Mouse (Mus musculus) kidney, adult 2 months (tissue): Measurements from ENCODE around the gene Ap2b1. TPM values are rescaled to one million over a fixed set of nuclear protein-coding genes. Genes with fewer than 3 reads are reported as not detected.

Experiments
- DNase-seq: peaks from one replicate; pipeline ENCODE4 v3.0.0; 2021
- H3K27ac ChIP-seq: fragments of 200-500 bp; 2 replicates; pipeline ENCODE4 v1.5.1; 2012; ENCODE audit warnings: low read depth, low read length, control low read depth, inconsistent platforms; ENCODE audit not compliant: insufficient read depth
- H3K27me3 ChIP-seq: fragments of 200-500 bp; replicated peaks from 2 replicates; pipeline ENCODE4 v1.6.1; 2012; ENCODE audit warnings: mild to moderate bottlenecking, moderate library complexity, low read length, inconsistent platforms; ENCODE audit not compliant: control insufficient read depth, insufficient read depth
- H3K36me3 ChIP-seq: fragments of 200-500 bp; 2 replicates; pipeline ENCODE4 v1.6.1; 2012; ENCODE audit warnings: mild to moderate bottlenecking, moderate library complexity, low read length, inconsistent platforms; ENCODE audit not compliant: control insufficient read depth, insufficient read depth
- H3K4me1 ChIP-seq: fragments of 200-500 bp; 2 replicates; pipeline ENCODE4 v1.6.1; 2011; ENCODE audit warnings: low read length; ENCODE audit not compliant: control insufficient read depth, insufficient read depth
- H3K4me3 ChIP-seq: fragments of 200-500 bp; 2 replicates; pipeline ENCODE4 v1.5.1; 2011; ENCODE audit warnings: mild to moderate bottlenecking, low read depth, low read length, control low read depth; ENCODE audit not compliant: insufficient read depth
- CTCF ChIP-seq: fragments of 200-500 bp; conservative IDR thresholded peaks from 2 replicates; pipeline ENCODE4 v1.5.1; 2011; ENCODE audit warnings: low read depth, mild to moderate bottlenecking, control low read depth, low read length, moderate library complexity, mixed read lengths; ENCODE audit not compliant: insufficient read depth, insufficient read length
- POLR2A ChIP-seq: fragments of 200-500 bp; IDR thresholded peaks from one replicate; pipeline ENCODE4 v1.6.1; 2011; ENCODE audit warnings: low read depth, low read length, control low read depth
- WGBS: fragments of 180-500 bp; shearing (Covaris S2); methylation state at CpG from one replicate; pipeline ENCODE4 v1.1.7; 2018; 5-methylcytosine and 5-hydroxymethylcytosine counted together
- polyA plus RNA-seq: library from polyadenylated mRNA; depleted of rRNA; stranded (reverse); fragments of >200 nt; gene quantifications from 2 replicates; pipeline ENCODE4 v1.2.3, GENCODE M21; 2012; rRNA removed

The Ap2b1 gene
- polyA plus RNA-seq, 1 experiment, result 37.4 TPM

DNA sequence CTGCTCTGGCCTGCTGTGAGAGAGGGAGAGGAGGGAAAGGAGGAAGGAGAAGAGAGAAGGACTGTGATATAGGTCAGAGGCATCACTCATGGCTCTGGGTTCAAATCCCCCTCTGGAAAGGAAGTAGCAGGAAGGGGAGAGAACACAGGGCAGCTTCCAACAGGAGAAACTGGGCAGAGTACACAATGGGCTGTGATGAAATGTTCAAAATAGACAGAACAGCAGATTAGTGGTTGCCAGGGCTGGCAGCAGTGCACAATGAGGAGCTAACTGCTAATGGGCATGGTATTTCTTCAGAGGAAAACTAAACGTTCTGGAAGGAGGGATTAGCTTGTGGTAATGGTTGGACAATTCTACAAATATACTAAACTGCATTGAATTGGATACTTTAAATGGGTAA is 151.7 kb downstream of the Ap2b1 start:
- H3K27ac ChIP-seq, result no peak overlapping the region
- H3K27me3 ChIP-seq, result no peaks in the 10 kb centered on the region
- H3K4me3 ChIP-seq, result no peak overlapping the region
- WGBS, result 43% methylated on average over 1 of the region's 1 CpGs
- peaks cover 9% of the 10 kb centered on the region; the same call in 1 of the 2 replicates for H3K4me1 ChIP-seq
- no peak for DNase-seq
- TF ChIP-seq POLR2A, result no peak
- no peak for TF ChIP-seq CTCF
- no peaks in the 10 kb centered on the region for H3K36me3 ChIP-seq

DNA sequence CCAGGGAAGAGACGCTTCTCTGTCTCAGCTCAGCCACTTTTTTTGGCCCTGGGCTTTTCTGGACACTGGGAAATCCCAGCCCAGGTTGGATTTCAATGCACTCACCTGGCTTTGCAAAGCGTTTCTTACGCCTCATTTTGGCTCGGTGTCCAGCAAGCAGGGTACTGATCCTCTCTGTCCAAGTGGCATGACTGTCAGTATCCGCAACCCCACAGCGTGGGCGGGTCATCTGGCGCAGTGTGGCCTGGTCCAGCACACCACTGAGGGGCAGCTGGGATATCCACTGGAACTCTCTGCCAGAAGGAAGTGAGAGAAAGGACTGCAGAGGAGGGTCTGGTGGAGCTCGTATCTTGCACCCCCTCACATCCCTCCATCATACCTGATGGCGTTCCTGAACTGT is 152.5 kb downstream of the Ap2b1 start:
- DNase-seq, result no peak
- TF ChIP-seq CTCF (no peak), POLR2A (no peak)
- Histone ChIP-seq H3K27me3 (no peaks in the 10 kb centered on the region), H3K4me1 (peaks cover 9% of the 10 kb centered on the region; the same call in 1 of the 2 replicates), H3K4me3 (no peak overlapping the region), H3K36me3 (no peaks in the 10 kb centered on the region), H3K27ac (no peak overlapping the region)
- 92% methylated on average over 10 of the region's 10 CpGs for WGBS

DNA sequence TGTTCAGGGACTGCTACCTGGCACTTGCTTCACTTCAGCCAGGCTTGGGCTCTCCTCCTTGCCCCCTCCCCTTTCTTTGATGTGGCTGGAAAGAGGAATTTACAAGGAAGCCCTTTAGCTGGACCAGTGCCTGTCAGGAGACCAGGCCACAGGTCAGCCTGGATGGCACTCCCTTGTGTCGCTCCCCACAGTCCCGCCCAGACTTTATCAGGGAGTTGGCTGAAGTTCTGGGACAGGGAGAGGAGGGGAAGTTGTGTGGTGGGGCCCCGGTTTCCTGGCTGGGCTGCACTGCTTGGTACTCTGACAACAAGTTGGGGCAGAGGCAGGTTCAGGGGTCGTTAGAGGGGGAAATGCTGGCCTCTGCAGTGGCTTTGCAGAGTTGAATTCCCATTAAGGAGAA is 155.7 kb downstream of the Ap2b1 start:
- Histone ChIP-seq H3K36me3 (no peaks in the 10 kb centered on the region), H3K4me3 (no peak overlapping the region)
- peak; percentile 68 for DNase-seq

More for the DNA sequence above, 155.7 kb downstream of the Ap2b1 start:
- Histone ChIP-seq H3K27ac (no peak overlapping the region), H3K27me3 (no peaks in the 10 kb centered on the region), H3K4me1 (peaks cover under 1% of the 10 kb centered on the region; the same call in 1 of the 2 replicates)
- TF ChIP-seq CTCF (no peak), POLR2A (no peak)
- 28% methylated on average over 4 of the region's 4 CpGs for WGBS

Other genes starting within 250 kb of the Ap2b1 start
- 4.0 and 7.3 TPM in 2 replicates for gene Slfn2, start 233.9 kb upstream of the Ap2b1 start, polyA plus RNA-seq
- gene Slfn1, start 182.2 kb upstream of the Ap2b1 start, polyA plus RNA-seq, result 0.29 and 2.6 TPM in 2 replicates
- gene Slfn4, start 123.8 kb upstream of the Ap2b1 start, polyA plus RNA-seq, result 0.10 and 0.30 TPM in 2 replicates
- gene Slfn3, start 107.7 kb upstream of the Ap2b1 start, polyA plus RNA-seq, result 0.72 TPM in 2 replicates
- gene Slfn14, start 12.3 kb upstream of the Ap2b1 start, polyA plus RNA-seq, result 0.03 TPM in 1 of 2 replicates, not detected in the other
- gene Pex12, start 3.6 kb downstream of the Ap2b1 start, polyA plus RNA-seq, result 11.4 and 11.8 TPM in 2 replicates
- gene Rasl10b, start 110.1 kb downstream of the Ap2b1 start, polyA plus RNA-seq, result 1.4 and 1.8 TPM in 2 replicates
- not detected in 2 replicates for gene Gas2l2, start 130.4 kb downstream of the Ap2b1 start, polyA plus RNA-seq
- 0.11 and 0.14 TPM in 2 replicates for gene 1700020L24Rik, start 138.7 kb downstream of the Ap2b1 start, polyA plus RNA-seq
- gene Mmp28, start 164.0 kb downstream of the Ap2b1 start, polyA plus RNA-seq, result 4.3 TPM in 2 replicates
- 7.2 and 13.8 TPM in 2 replicates for gene Taf15, start 174.1 kb downstream of the Ap2b1 start, polyA plus RNA-seq
- 0.03 TPM in 1 of 2 replicates, not detected in the other for gene Heatr9, start 223.2 kb downstream of the Ap2b1 start, polyA plus RNA-seq
- 11.5 and 70.3 TPM in 2 replicates for gene Ccl5, start 231.5 kb downstream of the Ap2b1 start, polyA plus RNA-seq